Mouse (Mus musculus): ENCODE results near the gene Phf21a. TPM values are rescaled to one million over a fixed set of nuclear protein-coding genes. Genes with fewer than 3 reads are reported as not detected.

Gene Phf21a
- polyA plus RNA-seq, 1 experiment from 2014 or later: 25.5 TPM

GRCm38 (mm10) chr2:92065938-92066337, 27.0 kb upstream of the Phf21a start:
- Histone ChIP-seq H3K9ac (ENCODE audit: low read depth, low read length) (no peak overlapping the region), H3K36me3 (ENCODE audit: control insufficient read depth, insufficient read depth, low read length) (no peaks in the 10 kb centered on the region), H3K27me3 (ENCODE audit: control insufficient read depth, insufficient read depth, low read length) (peaks cover 7% of the 10 kb centered on the region; the same call in 1 of the 2 replicates), H3K27ac (ENCODE audit: low read depth, low read length) (no peak overlapping the region), H3K9me3 (replicated peaks; ENCODE audit: control insufficient read depth, low read length) (no peaks in the 10 kb centered on the region), H3K4me3 (ENCODE audit: low read depth, low read length) (no peak overlapping the region), H3K4me2 (no peak overlapping the region), H3K4me1 (ENCODE audit: control insufficient read depth, insufficient read depth, low read length) (no peaks in the 10 kb centered on the region)
- 59% methylated on average over 6 of the region's 6 CpGs for WGBS (ENCODE audit: insufficient replicate concordance)
- no peak for ATAC-seq (replicated peaks; ENCODE audit: insufficient number of reproducible peaks, low FRiP score, low TSS enrichment)

DNA sequence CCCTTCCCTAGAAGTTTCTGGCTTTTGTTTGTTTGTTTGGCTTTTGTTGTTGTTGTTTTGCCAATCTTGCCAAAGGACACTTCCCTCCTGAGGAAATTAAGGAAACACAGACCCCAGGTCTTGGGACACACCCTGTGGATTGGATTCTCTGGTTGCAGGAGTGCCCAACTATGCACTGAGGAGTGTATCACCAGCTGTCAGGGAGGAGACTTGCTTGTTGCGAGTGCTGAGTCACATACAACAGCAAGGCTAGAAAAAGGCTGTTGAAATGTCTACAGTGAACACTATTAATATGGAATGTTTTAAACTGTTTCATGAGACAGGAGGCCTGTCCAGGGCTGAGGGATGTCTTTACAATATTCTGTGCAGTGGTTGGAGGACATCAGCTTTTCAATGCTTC, 26.0 kb upstream of the Phf21a start:
- 56% methylated on average over 1 of the region's 1 CpGs for WGBS (ENCODE audit: insufficient replicate concordance)
- Histone ChIP-seq H3K27ac (ENCODE audit: low read depth, low read length) (no peak overlapping the region), H3K4me1 (ENCODE audit: control insufficient read depth, insufficient read depth, low read length) (no peaks in the 10 kb centered on the region), H3K36me3 (ENCODE audit: control insufficient read depth, insufficient read depth, low read length) (no peaks in the 10 kb centered on the region), H3K4me2 (no peak overlapping the region), H3K4me3 (ENCODE audit: low read depth, low read length) (no peak overlapping the region), H3K9me3 (replicated peaks; ENCODE audit: control insufficient read depth, low read length) (no peaks in the 10 kb centered on the region), H3K9ac (ENCODE audit: low read depth, low read length) (no peak overlapping the region), H3K27me3 (ENCODE audit: control insufficient read depth, insufficient read depth, low read length) (0 out of 2 replicates have a peak, but pooled peaks cover 2% of the 10 kb centered on the region)
- ATAC-seq (replicated peaks; ENCODE audit: insufficient number of reproducible peaks, low FRiP score, low TSS enrichment): no peak

GRCm38 (mm10) chr2:92067600-92067999, 25.3 kb upstream of the Phf21a start:
- Histone ChIP-seq H3K4me2 (no peak overlapping the region), H3K36me3 (ENCODE audit: control insufficient read depth, insufficient read depth, low read length) (no peaks in the 10 kb centered on the region), H3K27me3 (ENCODE audit: control insufficient read depth, insufficient read depth, low read length) (no peaks in the 10 kb centered on the region), H3K9me3 (replicated peaks; ENCODE audit: control insufficient read depth, low read length) (no peaks in the 10 kb centered on the region), H3K4me3 (ENCODE audit: low read depth, low read length) (no peak overlapping the region), H3K9ac (ENCODE audit: low read depth, low read length) (no peak overlapping the region), H3K4me1 (ENCODE audit: control insufficient read depth, insufficient read depth, low read length) (no peaks in the 10 kb centered on the region), H3K27ac (ENCODE audit: low read depth, low read length) (no peak overlapping the region)
- WGBS (ENCODE audit: insufficient replicate concordance): 52% methylated on average over 3 of the region's 3 CpGs
- no peak for ATAC-seq (replicated peaks; ENCODE audit: insufficient number of reproducible peaks, low FRiP score, low TSS enrichment)

- no peaks in the 10 kb centered on the region for H3K9me3 ChIP-seq (replicated peaks; ENCODE audit: control insufficient read depth, low read length)
- H3K27me3 ChIP-seq (ENCODE audit: control insufficient read depth, insufficient read depth, low read length): no peaks in the 10 kb centered on the region
- no peak overlapping the region for H3K4me2 ChIP-seq
- H3K27ac ChIP-seq (ENCODE audit: low read depth, low read length): no peak overlapping the region
- no peak for ATAC-seq (replicated peaks; ENCODE audit: insufficient number of reproducible peaks, low FRiP score, low TSS enrichment)
- H3K4me3 ChIP-seq (ENCODE audit: low read depth, low read length): no peak overlapping the region
- H3K4me1 ChIP-seq (ENCODE audit: control insufficient read depth, insufficient read depth, low read length): no peaks in the 10 kb centered on the region
- no peak overlapping the region for H3K9ac ChIP-seq (ENCODE audit: low read depth, low read length)
- H3K36me3 ChIP-seq (ENCODE audit: control insufficient read depth, insufficient read depth, low read length): no peaks in the 10 kb centered on the region
- 72% methylated on average over 5 of the region's 5 CpGs for WGBS (ENCODE audit: insufficient replicate concordance)
Observed at GRCm38 (mm10) chr2:92069630-92070029, 23.3 kb upstream of the Phf21a start.

DNA sequence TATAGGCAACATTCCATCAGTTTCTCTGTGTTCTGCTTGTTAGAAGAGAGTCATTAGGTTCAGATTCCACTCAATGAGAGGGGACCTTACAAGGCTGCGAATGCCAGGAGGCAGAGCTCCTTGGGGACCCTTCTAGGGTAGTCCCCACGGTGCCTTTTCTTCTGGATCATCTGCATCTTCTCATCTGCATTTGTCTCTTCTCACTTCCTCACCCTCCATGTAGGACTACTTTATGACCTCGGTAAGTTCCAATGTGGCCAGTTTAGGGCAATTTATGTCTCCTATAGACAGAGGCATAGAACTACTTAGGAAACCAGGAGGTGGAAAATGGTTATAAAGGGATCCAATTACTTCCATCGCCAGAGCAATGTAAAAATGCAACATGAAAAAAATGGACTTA, 21.8 kb upstream of the Phf21a start:
- no peak overlapping the region for H3K9ac ChIP-seq (ENCODE audit: low read depth, low read length)
- H3K27me3 ChIP-seq (ENCODE audit: control insufficient read depth, insufficient read depth, low read length): no peaks in the 10 kb centered on the region
- no peak overlapping the region for H3K27ac ChIP-seq (ENCODE audit: low read depth, low read length)
- ATAC-seq (replicated peaks; ENCODE audit: insufficient number of reproducible peaks, low FRiP score, low TSS enrichment): no peak
- no peaks in the 10 kb centered on the region for H3K4me1 ChIP-seq (ENCODE audit: control insufficient read depth, insufficient read depth, low read length)
- H3K4me3 ChIP-seq (ENCODE audit: low read depth, low read length): no peak overlapping the region
- no peak overlapping the region for H3K4me2 ChIP-seq
- H3K36me3 ChIP-seq (ENCODE audit: control insufficient read depth, insufficient read depth, low read length): no peaks in the 10 kb centered on the region
- H3K9me3 ChIP-seq (replicated peaks; ENCODE audit: control insufficient read depth, low read length): no peaks in the 10 kb centered on the region
- 74% methylated on average over 4 of the region's 4 CpGs for WGBS (ENCODE audit: insufficient replicate concordance)

DNA sequence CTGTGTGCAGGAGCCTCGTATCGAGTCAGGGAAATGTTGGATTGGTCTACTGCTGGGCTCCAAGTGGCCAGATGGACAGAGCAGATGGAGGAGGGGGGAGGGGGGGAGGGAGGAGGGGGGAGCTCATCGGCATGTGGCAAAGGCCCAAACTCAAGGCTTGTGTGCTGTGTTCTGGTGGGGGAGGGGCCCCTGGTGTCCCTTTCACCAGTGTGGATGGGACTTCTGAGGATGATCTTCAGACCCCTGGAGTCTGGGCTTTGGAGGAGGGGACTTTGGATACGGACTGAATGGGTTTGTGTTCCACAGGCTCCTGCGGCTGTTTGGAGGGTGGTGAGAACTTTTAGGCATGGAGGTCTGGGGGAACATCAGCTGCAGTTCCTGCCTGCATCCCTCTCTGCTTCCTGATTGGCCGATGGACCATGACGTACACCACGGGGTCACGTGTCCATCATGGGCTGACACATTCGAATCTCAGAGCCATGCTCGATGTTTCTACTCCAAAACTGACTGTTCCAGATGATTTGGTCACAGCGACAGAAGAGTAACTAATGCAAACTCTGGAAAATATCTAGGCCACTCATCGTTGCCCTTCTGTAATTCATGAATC, 16.7 kb upstream of the Phf21a start:
- Histone ChIP-seq H3K27me3 (ENCODE audit: control insufficient read depth, insufficient read depth, low read length) (no peaks in the 10 kb centered on the region), H3K36me3 (ENCODE audit: control insufficient read depth, insufficient read depth, low read length) (no peaks in the 10 kb centered on the region), H3K9ac (ENCODE audit: low read depth, low read length) (no peak overlapping the region), H3K4me2 (no peak overlapping the region), H3K4me3 (ENCODE audit: low read depth, low read length) (no peak overlapping the region), H3K27ac (ENCODE audit: low read depth, low read length) (no peak overlapping the region), H3K4me1 (ENCODE audit: control insufficient read depth, insufficient read depth, low read length) (no peaks in the 10 kb centered on the region), H3K9me3 (replicated peaks; ENCODE audit: control insufficient read depth, low read length) (no peaks in the 10 kb centered on the region)
- ATAC-seq (replicated peaks; ENCODE audit: insufficient number of reproducible peaks, low FRiP score, low TSS enrichment): no peak
- 71% methylated on average over 12 of the region's 13 CpGs for WGBS (ENCODE audit: insufficient replicate concordance)

GRCm38 (mm10) chr2:92082196-92082595, 10.7 kb upstream of the Phf21a start:
- Histone ChIP-seq H3K4me3 (ENCODE audit: low read depth, low read length) (no peak overlapping the region), H3K9ac (ENCODE audit: low read depth, low read length) (no peak overlapping the region), H3K4me2 (no peak overlapping the region), H3K27ac (ENCODE audit: low read depth, low read length) (no peak overlapping the region), H3K27me3 (ENCODE audit: control insufficient read depth, insufficient read depth, low read length) (no peaks in the 10 kb centered on the region), H3K9me3 (replicated peaks; ENCODE audit: control insufficient read depth, low read length) (no peaks in the 10 kb centered on the region), H3K4me1 (ENCODE audit: control insufficient read depth, insufficient read depth, low read length) (no peaks in the 10 kb centered on the region), H3K36me3 (ENCODE audit: control insufficient read depth, insufficient read depth, low read length) (no peaks in the 10 kb centered on the region)
- WGBS (ENCODE audit: insufficient replicate concordance): 81% methylated on average over 4 of the region's 4 CpGs
- no peak for ATAC-seq (replicated peaks; ENCODE audit: insufficient number of reproducible peaks, low FRiP score, low TSS enrichment)

DNA sequence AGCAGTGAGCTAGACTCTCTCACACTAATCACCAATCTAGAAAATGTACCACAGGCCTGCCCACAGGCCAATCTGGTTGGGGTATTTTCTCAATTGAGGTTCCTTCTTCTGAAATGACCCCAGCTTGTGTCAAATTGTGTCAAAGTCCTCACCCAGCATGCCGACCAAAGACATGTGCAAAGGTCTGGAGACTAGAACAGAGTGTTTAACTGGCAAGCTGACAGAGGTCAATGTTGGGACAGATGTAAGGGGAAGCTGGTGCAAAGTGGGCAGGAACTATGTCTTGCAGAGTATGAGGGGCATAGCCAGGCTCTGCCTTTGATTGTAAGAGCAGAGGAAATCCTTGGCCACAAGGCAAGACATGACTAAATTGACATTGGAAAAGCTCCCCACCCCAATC, 7.2 kb upstream of the Phf21a start:
- no peak overlapping the region for H3K4me3 ChIP-seq (ENCODE audit: low read depth, low read length)
- no peaks in the 10 kb centered on the region for H3K36me3 ChIP-seq (ENCODE audit: control insufficient read depth, insufficient read depth, low read length)
- ATAC-seq (replicated peaks; ENCODE audit: insufficient number of reproducible peaks, low FRiP score, low TSS enrichment): no peak
- H3K9me3 ChIP-seq (replicated peaks; ENCODE audit: control insufficient read depth, low read length): no peaks in the 10 kb centered on the region
- whole genome bisulfite sequencing (ENCODE audit: insufficient replicate concordance): 67% methylated on average over 1 of the region's 1 CpGs
- no peaks in the 10 kb centered on the region for H3K4me1 ChIP-seq (ENCODE audit: control insufficient read depth, insufficient read depth, low read length)
- H3K9ac ChIP-seq (ENCODE audit: low read depth, low read length): no peak overlapping the region
- H3K4me2 ChIP-seq: no peak overlapping the region
- no peaks in the 10 kb centered on the region for H3K27me3 ChIP-seq (ENCODE audit: control insufficient read depth, insufficient read depth, low read length)
- H3K27ac ChIP-seq (ENCODE audit: low read depth, low read length): no peak overlapping the region

DNA sequence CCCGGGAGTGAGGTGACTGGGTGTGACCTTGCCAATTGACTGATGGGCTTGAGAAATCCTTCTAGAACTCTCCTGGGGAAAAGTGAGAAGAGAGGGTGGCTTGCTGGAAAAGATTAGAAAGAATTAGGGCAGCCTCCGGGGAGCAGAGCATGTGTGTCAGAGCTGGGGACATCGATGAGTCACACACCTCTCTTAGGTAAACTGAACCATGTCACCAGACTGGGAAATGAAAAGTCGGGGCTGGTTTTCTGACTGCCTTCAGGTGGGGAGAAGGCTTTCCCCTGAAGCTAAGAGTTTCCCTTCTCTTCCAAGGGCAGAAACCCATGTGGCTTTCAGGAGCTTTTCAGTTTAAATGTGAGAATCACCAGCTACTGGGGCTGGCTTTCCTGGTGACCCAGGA, 5.9 kb upstream of the Phf21a start:
- Histone ChIP-seq H3K4me3 (ENCODE audit: low read depth, low read length) (no peak overlapping the region), H3K27ac (ENCODE audit: low read depth, low read length) (no peak overlapping the region), H3K9me3 (replicated peaks; ENCODE audit: control insufficient read depth, low read length) (no peaks in the 10 kb centered on the region), H3K4me2 (no peak overlapping the region), H3K36me3 (ENCODE audit: control insufficient read depth, insufficient read depth, low read length) (no peaks in the 10 kb centered on the region), H3K27me3 (ENCODE audit: control insufficient read depth, insufficient read depth, low read length) (no peaks in the 10 kb centered on the region), H3K9ac (ENCODE audit: low read depth, low read length) (no peak overlapping the region), H3K4me1 (ENCODE audit: control insufficient read depth, insufficient read depth, low read length) (no peaks in the 10 kb centered on the region)
- ATAC-seq (replicated peaks; ENCODE audit: insufficient number of reproducible peaks, low FRiP score, low TSS enrichment): no peak
- WGBS (ENCODE audit: insufficient replicate concordance): 68% methylated on average over 4 of the region's 4 CpGs

Measured in heart, embryonic 11.5 days (tissue).